Mouse (Mus musculus): ENCODE data around the gene Olfr1307.

The Olfr1307 gene

DNA sequence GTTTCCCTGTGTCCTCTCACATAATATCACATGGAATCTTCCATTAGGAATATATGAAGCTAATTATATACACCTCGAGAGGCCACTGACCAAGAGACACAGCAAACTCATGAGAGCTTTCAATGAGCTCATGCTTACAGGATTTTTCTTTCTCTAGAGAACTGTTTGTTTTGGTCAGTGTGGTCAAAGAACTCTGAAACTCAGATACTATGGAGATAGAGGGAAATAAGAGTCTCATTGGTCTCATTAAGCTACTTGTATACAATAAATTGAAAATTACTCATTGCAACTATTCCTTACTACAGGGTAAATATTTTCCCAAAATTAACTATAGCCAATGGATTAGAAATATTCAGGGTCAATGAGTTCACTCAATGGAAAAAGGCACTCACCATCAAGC is at the start of gene Olfr1307:
Gene Olfr1307 (minus strand): TSS at position 101 of the 400 bp plus-strand sequence.
- no peak for DNase-seq

DNA sequence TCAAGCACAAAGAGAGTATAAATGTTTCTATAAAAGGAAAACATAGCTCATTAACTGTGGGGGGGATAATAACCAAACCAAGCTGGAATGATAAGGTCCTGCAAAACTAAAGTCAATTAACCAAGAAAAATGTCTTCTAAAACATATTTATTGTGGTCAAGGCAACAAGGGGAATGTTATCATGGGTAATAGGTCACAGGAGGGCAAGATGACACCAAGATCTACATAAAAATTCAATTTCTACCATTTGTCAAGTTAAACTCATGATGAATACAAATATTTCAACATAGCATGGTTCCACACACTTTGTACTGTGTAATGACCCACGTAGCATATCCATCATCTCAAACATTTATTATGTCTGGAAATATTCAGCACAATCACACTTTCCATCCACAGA is 40.9 kb upstream of the Olfr1307 start, which contains the start of gene Olfr1309:
Gene Olfr1309 (minus strand): TSS at position 101 of the 400 bp plus-strand sequence.
- DNase-seq: no peak

DNA sequence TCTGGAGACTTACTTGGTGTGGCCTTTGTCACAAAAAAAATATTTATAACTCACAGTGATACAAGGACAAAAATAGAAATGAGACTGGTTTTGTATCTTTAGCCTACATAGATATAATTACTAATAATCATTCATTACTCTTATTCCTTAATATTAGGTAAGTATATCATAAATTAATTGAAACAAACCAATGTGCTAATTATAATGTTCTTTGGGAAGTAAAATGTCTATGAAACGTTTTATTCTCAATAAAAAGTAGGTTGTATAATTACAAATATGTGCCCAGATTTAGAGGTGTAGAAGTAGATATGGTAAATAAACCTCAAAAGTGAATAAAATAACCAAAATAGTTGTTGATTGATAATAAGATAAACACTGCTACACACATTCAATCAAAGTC is 15.6 kb upstream of the Olfr1307 start, which contains the start of gene Olfr1308:
Gene Olfr1308 (minus strand): TSS at position 101 of the 400 bp plus-strand sequence.
- DNase-seq: no peak

DNA sequence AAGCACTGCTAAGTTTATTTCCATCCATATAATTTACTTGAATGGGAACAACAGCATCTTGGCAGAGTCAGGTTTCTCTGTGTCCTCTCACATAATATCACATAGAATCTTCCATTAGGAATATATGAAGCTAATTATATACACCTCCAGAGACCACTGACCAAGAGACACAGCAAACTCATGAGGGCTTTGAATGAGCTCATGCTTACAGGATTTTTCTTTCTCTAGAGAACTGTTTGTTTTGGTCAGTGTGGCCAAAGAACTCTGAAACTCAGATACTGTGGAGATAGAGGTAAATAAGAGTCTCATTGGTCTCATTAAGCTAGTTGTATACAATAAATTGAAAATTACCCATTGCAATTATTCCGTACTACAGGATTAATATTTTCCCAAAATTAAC is 33.1 kb downstream of the Olfr1307 start, which contains the start of gene Olfr1306:
Gene Olfr1306 (minus strand): TSS at position 101 of the 400 bp plus-strand sequence.
- no peak for DNase-seq

All from heart, adult 11 months (tissue).